Mouse (Mus musculus) small intestine, adult 2 months (tissue): ENCODE measurements around the gene Acad11.

Experiments used
- CTCF ChIP-seq: fragments of 200-500 bp; IDR thresholded peaks from 2 replicates; pipeline ENCODE4 v1.5.1; 2012; ENCODE audit warnings: low read depth, mild to moderate bottlenecking, control low read depth, inconsistent platforms, low read length, moderate library complexity, mixed read lengths; ENCODE audit not compliant: insufficient replicate concordance, insufficient read length; ENCODE audit errors: extremely low read depth
- POLR2A ChIP-seq: fragments of 200-500 bp; IDR thresholded peaks from 2 replicates; pipeline ENCODE4 v1.6.1; 2012; ENCODE audit warnings: low read depth, mild to moderate bottlenecking, control low read depth, inconsistent platforms, low read length, moderate library complexity

GRCm38 (mm10) chr9:104157291-104157690 lies 94.1 kb downstream of the Acad11 start:
- TF ChIP-seq POLR2A: no peak
- TF ChIP-seq CTCF: no peak
